Mouse (Mus musculus): Measurements from ENCODE around the gene Arntl.
"Not testable (repeated sequence)": the region's sequence is repeated elsewhere in the genome, so short reads cannot be mapped to it uniquely, and the experiment has no call there.

Arntl gene

DNA sequence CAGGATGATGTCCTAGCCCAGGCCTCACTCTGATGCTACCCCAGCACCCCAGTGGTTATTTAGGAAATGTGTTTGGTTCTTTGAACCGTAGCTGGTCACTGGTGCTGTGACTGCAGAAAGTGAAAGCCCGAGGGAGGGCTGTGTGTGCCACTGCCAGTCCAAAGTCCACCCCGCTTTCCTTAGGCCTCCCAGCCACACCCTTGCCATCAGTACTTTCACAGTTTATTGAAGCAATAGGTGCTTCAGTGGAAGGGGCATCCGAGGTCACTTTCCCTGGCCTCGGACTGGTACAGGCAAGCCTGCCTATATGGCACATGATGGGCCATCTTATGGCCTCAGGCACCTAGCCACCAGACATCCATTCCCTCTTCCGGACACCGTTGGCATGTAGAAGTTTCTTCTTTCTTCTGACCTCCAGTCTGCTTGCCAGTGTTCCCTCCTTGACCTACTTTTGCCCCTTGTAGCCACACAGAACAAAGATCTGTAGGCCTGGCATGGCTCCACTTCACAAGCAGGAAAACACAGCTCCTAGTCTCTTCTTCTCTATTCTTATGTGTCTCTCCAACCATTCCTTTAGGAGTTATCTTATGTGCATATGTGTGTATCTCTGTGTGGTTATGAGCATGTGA, 46.6 kb downstream of the Arntl start:
- peak; percentile 71 to 76 for DNase-seq

GRCm38 (mm10) chr7:113256046-113256445, 48.8 kb downstream of the Arntl start:
- peak; percentile 40 to 75 for DNase-seq

DNA sequence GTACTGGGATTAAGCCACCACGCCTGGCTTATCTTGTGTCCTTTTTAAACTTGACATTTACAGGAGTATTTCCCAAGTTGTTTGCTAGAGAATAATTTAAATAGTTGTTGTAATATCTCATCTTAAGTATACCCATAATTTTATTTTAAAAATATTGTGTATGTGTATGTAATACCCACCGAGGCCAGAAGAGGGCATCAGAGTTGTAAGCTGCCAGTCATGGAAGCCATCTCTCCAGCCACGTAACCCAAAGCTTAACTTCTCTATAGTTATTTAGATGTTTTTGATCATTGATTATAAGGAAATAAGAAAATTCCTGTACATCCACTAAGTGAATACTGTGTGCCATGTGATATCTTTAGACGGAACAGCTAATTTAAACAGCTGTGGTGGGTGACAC, 51.2 kb downstream of the Arntl start:
- DNase-seq = peak in 1 of 2 experiments; percentile 67

GRCm38 (mm10) chr7:113260321-113261167, 53.3 kb downstream of the Arntl start:
- DNase-seq = peak; percentile 88 to 91

DNA sequence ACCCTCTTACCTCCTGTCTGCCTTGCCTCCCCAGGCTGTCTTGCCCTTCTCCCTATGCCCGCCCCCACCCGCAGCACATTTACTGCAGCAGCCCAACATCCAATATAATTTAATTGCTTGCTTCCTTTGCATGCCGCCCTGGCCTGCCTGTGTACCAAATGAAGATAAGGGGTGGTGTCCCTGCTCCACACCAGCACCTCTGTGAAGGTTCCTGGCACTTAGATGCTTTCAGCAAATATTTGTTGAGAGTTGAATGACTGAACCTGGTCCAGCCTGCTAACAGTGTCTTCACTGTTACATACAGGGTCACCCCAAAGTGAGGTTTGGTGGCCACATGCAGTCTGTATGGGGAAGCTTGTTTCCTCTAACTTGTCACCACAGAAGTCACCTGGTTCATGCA, 54.4 kb downstream of the Arntl start:
- no peak for DNase-seq

GRCm38 (mm10) chr7:113262510-113263467, 55.5 kb downstream of the Arntl start:
- not testable (repeated sequence) for DNase-seq

GRCm38 (mm10) chr7:113263990-113264389, 56.7 kb downstream of the Arntl start:
- no peak for DNase-seq

GRCm38 (mm10) chr7:113268287-113268686, 61.0 kb downstream of the Arntl start:
- DNase-seq = peak; percentile 54 to 88

DNA sequence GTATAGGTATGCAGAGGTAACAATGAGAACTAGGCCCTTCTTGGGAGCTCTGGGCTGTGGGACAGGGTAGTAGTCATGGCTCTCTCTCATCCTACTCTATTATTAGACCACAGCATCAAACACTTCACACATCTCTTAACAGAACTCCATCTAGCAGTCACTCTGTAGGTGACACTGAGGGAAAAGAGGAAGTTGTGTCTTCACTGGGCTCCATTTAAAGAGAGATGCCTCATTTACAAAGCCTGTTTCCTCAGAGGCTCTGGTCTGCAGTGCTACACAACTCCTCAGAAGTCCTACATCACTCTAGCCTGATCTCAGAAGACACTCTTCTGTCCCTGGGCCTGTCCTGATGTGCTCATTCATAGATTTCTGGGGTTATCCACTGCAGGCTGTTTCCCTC, 61.8 kb downstream of the Arntl start:
- no peak for DNase-seq

DNA sequence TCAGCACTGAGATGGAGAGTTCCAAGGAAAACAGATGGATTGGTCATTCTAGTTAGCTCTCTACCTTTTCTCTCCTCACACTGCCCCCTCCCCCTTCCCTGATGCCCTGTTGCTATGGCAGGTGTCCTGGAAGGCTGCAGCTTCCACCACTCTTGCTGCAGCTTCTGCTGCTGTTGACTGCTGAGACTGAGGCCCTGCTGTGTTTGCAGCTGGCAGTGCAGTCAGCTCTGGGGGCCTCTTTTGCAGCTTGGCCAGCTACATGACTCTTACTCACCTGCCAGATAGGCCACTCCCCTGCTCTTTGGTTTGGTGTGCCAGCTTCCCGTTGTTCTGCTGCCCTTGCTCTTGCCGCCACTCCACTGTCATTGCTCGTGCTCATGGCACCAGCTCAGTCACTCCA, 62.7 kb downstream of the Arntl start:
- no peak for DNase-seq

DNA sequence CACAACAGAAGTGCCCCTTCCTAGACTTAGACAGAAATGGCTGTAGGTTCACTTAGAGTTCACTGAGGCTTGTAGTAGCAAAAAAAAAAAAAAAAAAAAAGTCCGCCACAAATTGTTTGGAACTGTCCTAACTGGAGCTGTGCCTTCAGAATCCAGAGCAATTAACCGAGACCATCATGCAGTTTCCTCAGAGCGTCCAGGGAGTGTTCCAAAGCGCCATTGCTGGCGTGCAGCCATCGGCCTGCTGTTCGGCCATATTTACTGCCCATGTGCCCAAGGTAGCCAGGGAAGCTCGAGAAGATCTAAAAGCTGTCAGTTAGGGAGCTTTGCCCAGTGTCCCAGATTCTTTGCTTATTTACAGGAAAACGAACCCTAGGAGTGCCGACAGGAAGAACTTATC, 63.3 kb downstream of the Arntl start:
- peak; percentile 21 to 49 for DNase-seq

DNA sequence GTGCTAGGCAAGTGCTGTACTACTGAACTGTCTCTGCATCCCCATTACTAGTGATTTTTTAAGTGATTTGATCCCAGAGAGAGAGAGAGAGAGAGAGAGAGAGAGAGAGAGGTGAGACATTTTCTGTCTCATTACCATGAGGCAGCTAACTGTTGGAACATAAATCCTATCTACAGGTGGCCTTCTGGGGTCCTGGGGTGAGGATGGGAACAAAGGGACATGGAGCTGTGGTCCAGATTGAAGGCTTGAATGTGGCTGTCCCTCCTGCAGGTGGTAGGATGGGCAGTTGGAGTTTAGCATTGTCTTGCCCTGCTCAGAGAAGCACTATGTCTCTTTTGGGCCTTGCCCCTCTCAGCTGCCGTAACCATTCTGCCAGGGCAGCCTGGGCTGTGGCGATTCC, 63.7 kb downstream of the Arntl start:
- no peak for DNase-seq

GRCm38 (mm10) chr7:113272338-113272997, 65.2 kb downstream of the Arntl start:
- no peak for DNase-seq

DNA sequence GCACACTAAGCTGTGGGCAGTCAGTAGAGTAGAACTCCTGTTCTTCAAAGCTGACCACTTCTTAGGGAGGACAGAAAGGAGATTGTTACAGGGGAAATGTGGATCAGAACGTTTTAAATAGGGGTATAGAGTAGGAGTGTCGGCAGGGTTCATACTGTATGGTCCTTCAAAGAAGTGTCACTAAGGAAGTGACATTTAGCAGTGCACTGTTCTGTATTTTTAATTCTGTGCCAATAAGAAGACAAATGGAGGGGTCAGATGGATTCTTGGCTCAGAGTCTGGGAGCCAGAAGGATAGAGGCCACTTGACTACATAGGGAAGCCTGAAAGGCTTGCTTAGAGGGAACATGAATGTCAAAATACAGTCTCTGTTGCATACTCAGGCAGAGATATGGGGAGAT, 70.0 kb downstream of the Arntl start:
- DNase-seq = no peak

DNA sequence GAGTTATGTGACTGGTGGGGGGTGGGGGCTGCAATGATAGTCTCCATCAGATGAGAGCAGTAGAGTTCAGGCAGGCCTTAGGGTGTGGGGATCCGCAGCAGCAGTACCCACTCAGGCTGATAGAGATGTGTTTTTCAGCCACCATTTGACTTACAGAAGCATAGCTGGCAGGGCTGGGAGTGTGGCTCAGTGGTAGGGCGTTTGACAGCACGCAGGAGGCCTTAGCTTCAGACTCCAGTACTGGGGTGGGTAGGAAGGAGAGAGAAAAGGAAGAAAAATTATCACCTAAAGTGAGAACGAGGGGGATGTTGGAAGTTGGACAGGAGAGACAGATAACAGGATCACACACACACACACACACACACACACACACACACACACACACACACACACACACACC, 71.2 kb downstream of the Arntl start:
- DNase-seq = no peak

- no peak for DNase-seq
Observed at GRCm38 (mm10) chr7:113279246-113279645, 72.0 kb downstream of the Arntl start.

GRCm38 (mm10) chr7:113285405-113285804, 78.1 kb downstream of the Arntl start:
- no peak for DNase-seq

GRCm38 (mm10) chr7:113289211-113289610, 81.9 kb downstream of the Arntl start:
- no peak for DNase-seq

GRCm38 (mm10) chr7:113291741-113292140, 84.5 kb downstream of the Arntl start:
- no peak for DNase-seq

- DNase-seq = no peak
Observed at GRCm38 (mm10) chr7:113292193-113292592, 84.9 kb downstream of the Arntl start.

- no peak for DNase-seq
Observed at GRCm38 (mm10) chr7:113294598-113294997, 87.3 kb downstream of the Arntl start.

DNA sequence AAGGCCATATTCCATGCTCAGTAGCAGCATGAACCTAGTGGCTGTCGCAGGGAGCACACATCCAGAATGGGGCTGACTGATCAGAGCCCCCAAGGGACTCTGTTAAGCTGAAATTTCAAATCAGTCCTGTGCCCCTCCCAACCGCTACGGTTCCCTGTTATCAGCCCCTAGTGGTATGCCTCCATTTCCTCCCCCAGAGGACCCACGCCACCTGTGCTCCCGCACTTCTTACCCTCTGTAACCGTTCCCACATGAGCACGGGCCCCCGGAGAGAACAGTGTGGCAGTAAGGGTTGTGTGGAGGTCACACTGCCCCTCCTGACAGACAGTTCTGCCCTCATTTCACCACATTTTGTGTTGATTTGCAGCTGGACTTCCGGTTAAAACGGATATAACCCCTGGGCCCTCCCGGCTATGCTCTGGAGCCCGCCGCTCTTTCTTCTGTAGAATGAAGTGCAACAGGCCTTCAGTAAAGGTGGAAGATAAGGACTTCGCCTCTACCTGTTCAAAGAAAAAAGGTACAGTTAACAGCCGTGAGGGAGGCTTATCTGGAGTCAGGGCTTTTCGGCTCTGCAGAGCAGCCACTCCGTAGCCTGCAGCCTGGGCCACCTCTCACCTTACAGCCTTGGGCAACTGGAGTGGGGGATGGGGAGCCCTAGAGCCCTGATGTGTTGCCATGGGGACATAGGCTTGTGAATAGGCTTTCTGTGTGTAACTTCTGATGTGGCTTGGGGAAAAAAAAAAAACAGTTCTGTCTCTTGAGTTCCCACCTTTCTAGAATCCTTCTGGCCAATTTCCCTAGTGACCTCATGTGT, 88.0 kb downstream of the Arntl start:
- no peak for DNase-seq

All from kidney, postnatal 36 days (tissue).